Mouse (Mus musculus): ENCODE measurements around the gene Lonp1.

DNA sequence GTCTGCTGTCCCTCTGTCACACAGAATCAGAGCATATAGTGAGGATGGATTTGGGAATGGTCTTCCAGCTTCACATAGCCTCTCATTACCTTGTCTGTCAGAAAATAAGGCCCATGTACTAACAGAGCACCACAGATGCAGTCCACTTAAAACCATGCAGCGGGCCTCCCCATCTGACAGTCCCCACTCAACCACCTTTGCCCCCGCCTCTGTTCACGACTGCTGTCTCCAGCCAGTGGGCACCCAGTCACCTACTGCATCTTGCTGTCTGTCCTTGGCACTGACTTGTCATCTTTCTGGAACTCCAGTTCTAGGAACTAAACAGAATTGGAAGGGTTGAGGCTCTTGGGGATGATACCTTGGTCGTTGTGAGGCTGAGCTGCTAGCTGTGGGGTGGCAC lies 37.8 kb downstream of the Lonp1 start:
- TF ChIP-seq CTCF (IDR thresholded peaks at IDR 0.05; ENCODE audit: low read depth) (no peak), EP300 (IDR thresholded peaks at IDR 0.05; ENCODE audit: low read depth) (no peak)

Measured in liver, embryonic 14.5 days (tissue).